Mouse (Mus musculus) mesoderm, embryonic 11.5 days (tissue): ENCODE measurements around the gene Pkd2.

ENCODE experiments used
- DNase-seq: peaks from one replicate; pipeline ENCODE4 v3.0.0-alpha.2; 2012; ENCODE audit warnings: low read depth, low spot score

The Pkd2 gene

GRCm38 (mm10) chr5:104465279-104465678 is 6.0 kb downstream of the Pkd2 start:
- DNase-seq = no peak

- DNase-seq = no peak
Measured at GRCm38 (mm10) chr5:104465731-104466130, 6.5 kb downstream of the Pkd2 start.

- no peak for DNase-seq
Measured at GRCm38 (mm10) chr5:104466816-104467215, 7.6 kb downstream of the Pkd2 start.

GRCm38 (mm10) chr5:104468586-104468985 is 9.3 kb downstream of the Pkd2 start:
- DNase-seq = no peak

GRCm38 (mm10) chr5:104470981-104471391 is 11.7 kb downstream of the Pkd2 start:
- no peak for DNase-seq

- DNase-seq = peak; percentile 14
Measured at GRCm38 (mm10) chr5:104472371-104472770, 13.1 kb downstream of the Pkd2 start.

GRCm38 (mm10) chr5:104480367-104480766 is 21.1 kb downstream of the Pkd2 start:
- DNase-seq = no peak

- DNase-seq = no peak
Measured at GRCm38 (mm10) chr5:104482856-104483255, 23.6 kb downstream of the Pkd2 start.

GRCm38 (mm10) chr5:104491561-104491960 is 32.3 kb downstream of the Pkd2 start:
- DNase-seq = peak; percentile 4

GRCm38 (mm10) chr5:104504883-104505282 is 45.6 kb downstream of the Pkd2 start:
- no peak for DNase-seq

- no peak for DNase-seq
Measured at GRCm38 (mm10) chr5:104507829-104508194, 48.6 kb downstream of the Pkd2 start.

- peak; percentile 91 for DNase-seq
Measured at GRCm38 (mm10) chr5:104508195-104508891, 49.1 kb downstream of the Pkd2 start, which contains the start of gene BC005561. Gene BC005561, plus strand, starts transcription at chr5:104508352.

- no peak for DNase-seq
Measured at GRCm38 (mm10) chr5:104511211-104511610, 52.0 kb downstream of the Pkd2 start.

- DNase-seq = no peak
Measured at GRCm38 (mm10) chr5:104538612-104539011, 79.4 kb downstream of the Pkd2 start.

- DNase-seq = no peak
Measured at GRCm38 (mm10) chr5:104539331-104539730, 80.1 kb downstream of the Pkd2 start.
